Mouse (Mus musculus): ENCODE results near the gene Inava. TPM values are rescaled to one million over a fixed set of nuclear protein-coding genes. Genes with fewer than 3 reads are reported as not detected.

The Inava gene
- polyA plus RNA-seq, 1 experiment, result 28.0 TPM

- Histone ChIP-seq H3K27me3 (ENCODE audit: control insufficient read depth, insufficient read depth, low read length, poor library complexity, severe bottlenecking) (no peaks in the 10 kb centered on the region), H3K4me3 (ENCODE audit: low read depth, low read length) (peak overlapping the region; percentile 73), H3K4me1 (ENCODE audit: control insufficient read depth, insufficient read depth, low read length) (peaks cover 3% of the 10 kb centered on the region), H3K27ac (ENCODE audit: insufficient read depth, low read length) (no peak overlapping the region), H3K9me3 (replicated peaks; ENCODE audit: control insufficient read depth, insufficient read depth, low read length, poor library complexity, severe bottlenecking) (no peaks in the 10 kb centered on the region), H3K36me3 (ENCODE audit: control insufficient read depth, insufficient read depth, low read length, poor library complexity, severe bottlenecking) (no peaks in the 10 kb centered on the region), H3K9ac (ENCODE audit: low read depth, poor library complexity, severe bottlenecking) (peak overlapping the region; percentile 89)
- TF ChIP-seq CTCF (IDR thresholded peaks at IDR 0.05; ENCODE audit: low read depth, low read length) (peak; percentile 12), POLR2A (IDR thresholded peaks at IDR 0.05; ENCODE audit: insufficient read depth, low read length) (no peak)
Observed at GRCm38 (mm10) chr1:136234595-136235092, 580 bp upstream of the Inava start.

- H3K4me1 ChIP-seq (ENCODE audit: control insufficient read depth, insufficient read depth, low read length), result peaks cover 14% of the 10 kb centered on the region
- H3K4me3 ChIP-seq (ENCODE audit: low read depth, low read length), result peak overlapping the region; percentile 73
- TF ChIP-seq POLR2A (IDR thresholded peaks at IDR 0.05; ENCODE audit: insufficient read depth, low read length), result no peak
Observed at GRCm38 (mm10) chr1:136232986-136233790, 876 bp downstream of the Inava start.

GRCm38 (mm10) chr1:136232285-136232926, 1.7 kb downstream of the Inava start:
- Histone ChIP-seq H3K27me3 (ENCODE audit: control insufficient read depth, insufficient read depth, low read length, poor library complexity, severe bottlenecking) (no peaks in the 10 kb centered on the region), H3K4me3 (ENCODE audit: low read depth, low read length) (peak overlapping the region; percentile 73), H3K9me3 (replicated peaks; ENCODE audit: control insufficient read depth, insufficient read depth, low read length, poor library complexity, severe bottlenecking) (no peaks in the 10 kb centered on the region), H3K27ac (ENCODE audit: insufficient read depth, low read length) (peak overlapping the region; percentile 70), H3K4me1 (ENCODE audit: control insufficient read depth, insufficient read depth, low read length) (peaks cover 18% of the 10 kb centered on the region), H3K36me3 (ENCODE audit: control insufficient read depth, insufficient read depth, low read length, poor library complexity, severe bottlenecking) (no peaks in the 10 kb centered on the region), H3K9ac (ENCODE audit: low read depth, poor library complexity, severe bottlenecking) (peak overlapping the region; percentile 89)
- TF ChIP-seq POLR2A (IDR thresholded peaks at IDR 0.05; ENCODE audit: insufficient read depth, low read length) (no peak), CTCF (IDR thresholded peaks at IDR 0.05; ENCODE audit: low read depth, low read length) (no peak), EP300 (IDR thresholded peaks at IDR 0.05; ENCODE audit: insufficient read depth, low read depth, low read length) (no peak)

More at GRCm38 (mm10) chr1:136232986-136233790, 876 bp downstream of the Inava start:
- Histone ChIP-seq H3K9ac (ENCODE audit: low read depth, poor library complexity, severe bottlenecking) (peak overlapping the region; percentile 89), H3K27ac (ENCODE audit: insufficient read depth, low read length) (peak overlapping the region; percentile 70), H3K36me3 (ENCODE audit: control insufficient read depth, insufficient read depth, low read length, poor library complexity, severe bottlenecking) (no peaks in the 10 kb centered on the region), H3K27me3 (ENCODE audit: control insufficient read depth, insufficient read depth, low read length, poor library complexity, severe bottlenecking) (no peaks in the 10 kb centered on the region), H3K9me3 (replicated peaks; ENCODE audit: control insufficient read depth, insufficient read depth, low read length, poor library complexity, severe bottlenecking) (no peaks in the 10 kb centered on the region)

GRCm38 (mm10) chr1:136231596-136231995, 2.5 kb downstream of the Inava start:
- peaks cover 18% of the 10 kb centered on the region for H3K4me1 ChIP-seq (ENCODE audit: control insufficient read depth, insufficient read depth, low read length)
- no peak overlapping the region for H3K9ac ChIP-seq (ENCODE audit: low read depth, poor library complexity, severe bottlenecking)
- no peaks in the 10 kb centered on the region for H3K27me3 ChIP-seq (ENCODE audit: control insufficient read depth, insufficient read depth, low read length, poor library complexity, severe bottlenecking)
- peak overlapping the region; percentile 11 for H3K4me3 ChIP-seq (ENCODE audit: low read depth, low read length)
- H3K27ac ChIP-seq (ENCODE audit: insufficient read depth, low read length), result no peak overlapping the region
- TF ChIP-seq POLR2A (IDR thresholded peaks at IDR 0.05; ENCODE audit: insufficient read depth, low read length) (no peak), EP300 (IDR thresholded peaks at IDR 0.05; ENCODE audit: insufficient read depth, low read depth, low read length) (peak; percentile 8; the same call in 1 of the 2 replicates)
- no peaks in the 10 kb centered on the region for H3K36me3 ChIP-seq (ENCODE audit: control insufficient read depth, insufficient read depth, low read length, poor library complexity, severe bottlenecking)
- H3K9me3 ChIP-seq (replicated peaks; ENCODE audit: control insufficient read depth, insufficient read depth, low read length, poor library complexity, severe bottlenecking), result no peaks in the 10 kb centered on the region

- Histone ChIP-seq H3K4me3 (ENCODE audit: low read depth, low read length) (peak overlapping the region; percentile 17), H3K27me3 (ENCODE audit: control insufficient read depth, insufficient read depth, low read length, poor library complexity, severe bottlenecking) (no peaks in the 10 kb centered on the region), H3K4me1 (ENCODE audit: control insufficient read depth, insufficient read depth, low read length) (peaks cover 20% of the 10 kb centered on the region), H3K9ac (ENCODE audit: low read depth, poor library complexity, severe bottlenecking) (peak overlapping the region; percentile 1), H3K36me3 (ENCODE audit: control insufficient read depth, insufficient read depth, low read length, poor library complexity, severe bottlenecking) (no peaks in the 10 kb centered on the region), H3K9me3 (replicated peaks; ENCODE audit: control insufficient read depth, insufficient read depth, low read length, poor library complexity, severe bottlenecking) (no peaks in the 10 kb centered on the region), H3K27ac (ENCODE audit: insufficient read depth, low read length) (peak overlapping the region; percentile 62)
- peak; percentile 65; the same call in 1 of the 2 replicates for TF ChIP-seq EP300 (IDR thresholded peaks at IDR 0.05; ENCODE audit: insufficient read depth, low read depth, low read length)
- no peak for TF ChIP-seq CTCF (IDR thresholded peaks at IDR 0.05; ENCODE audit: low read depth, low read length)
Observed at GRCm38 (mm10) chr1:136230201-136230600, 3.9 kb downstream of the Inava start.

- Histone ChIP-seq H3K9ac (ENCODE audit: low read depth, poor library complexity, severe bottlenecking) (no peak overlapping the region), H3K27me3 (ENCODE audit: control insufficient read depth, insufficient read depth, low read length, poor library complexity, severe bottlenecking) (no peaks in the 10 kb centered on the region), H3K36me3 (ENCODE audit: control insufficient read depth, insufficient read depth, low read length, poor library complexity, severe bottlenecking) (no peaks in the 10 kb centered on the region), H3K9me3 (replicated peaks; ENCODE audit: control insufficient read depth, insufficient read depth, low read length, poor library complexity, severe bottlenecking) (no peaks in the 10 kb centered on the region), H3K4me1 (ENCODE audit: control insufficient read depth, insufficient read depth, low read length) (peaks cover 21% of the 10 kb centered on the region), H3K27ac (ENCODE audit: insufficient read depth, low read length) (no peak overlapping the region), H3K4me3 (ENCODE audit: low read depth, low read length) (no peak overlapping the region)
- no peak for TF ChIP-seq CTCF (IDR thresholded peaks at IDR 0.05; ENCODE audit: low read depth, low read length)
- no peak for TF ChIP-seq POLR2A (IDR thresholded peaks at IDR 0.05; ENCODE audit: insufficient read depth, low read length)
- no peak for TF ChIP-seq EP300 (IDR thresholded peaks at IDR 0.05; ENCODE audit: insufficient read depth, low read depth, low read length)
Observed at GRCm38 (mm10) chr1:136229040-136229373, 5.1 kb downstream of the Inava start.
